Mouse (Mus musculus): ENCODE data around the gene Drd3. TPM values are rescaled to one million over a fixed set of nuclear protein-coding genes. Genes with fewer than 3 reads are reported as not detected.

Gene Drd3
- total and polyA plus RNA-seq, 3 experiments, result not detected

DNA sequence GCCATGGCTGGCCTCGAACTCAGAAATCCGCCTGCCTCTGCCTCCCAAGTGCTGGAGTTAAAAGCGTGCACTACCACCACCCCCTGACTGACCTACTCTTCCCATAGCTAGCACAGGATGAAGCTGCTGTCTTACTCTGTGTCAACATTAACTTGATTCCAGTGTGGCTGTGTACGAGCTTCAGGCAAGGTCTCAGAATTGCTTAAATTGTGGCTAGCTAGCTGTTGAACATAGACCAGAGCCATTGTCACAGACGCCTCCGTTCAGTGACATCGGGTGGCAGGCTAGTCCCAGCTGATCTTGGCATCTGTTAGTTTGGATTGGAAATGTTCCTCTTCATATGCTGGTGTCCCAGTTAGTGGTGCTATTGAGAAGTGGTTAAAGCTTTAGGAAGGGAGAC is 42.5 kb upstream of the Drd3 start:
- no peak for DNase-seq (ENCODE audit: low spot score)

DNA sequence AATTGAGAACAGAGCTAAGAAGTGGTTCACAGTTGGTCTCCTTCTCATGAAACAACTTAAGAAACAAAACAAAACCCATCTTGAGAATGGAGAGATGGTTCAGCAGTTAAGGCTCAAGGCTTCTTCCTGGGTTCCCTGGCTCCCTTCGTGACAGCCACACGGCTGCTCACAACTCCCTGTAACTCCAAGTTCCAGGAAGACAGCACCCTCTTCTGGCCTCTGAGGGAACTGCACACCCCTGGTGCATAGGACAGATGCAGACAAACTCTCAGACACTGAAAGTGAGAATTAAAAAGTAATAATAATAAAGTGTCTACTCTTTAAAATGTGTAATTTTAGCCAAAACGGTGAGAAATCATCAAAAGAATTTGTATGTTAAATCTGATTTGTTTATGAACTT is 29.4 kb upstream of the Drd3 start:
- Histone ChIP-seq H3K27me3 (ENCODE audit: insufficient read depth, low read length) (no peaks in the 10 kb centered on the region), H3K4me1 (ENCODE audit: insufficient read depth, low read depth, low read length) (no peaks in the 10 kb centered on the region), H3K4me3 (ENCODE audit: low read depth, low read length) (no peak overlapping the region), H3K36me3 (replicated peaks) (no peaks in the 10 kb centered on the region), H3K9me3 (replicated peaks) (peaks cover 4% of the 10 kb centered on the region)
- TF ChIP-seq CTCF (IDR thresholded peaks at IDR 0.05; ENCODE audit: low read depth, low read length) (0 out of 2 replicates have a peak, but pooled peaks have one; percentile 20), GATA1 (IDR thresholded peaks at IDR 0.05; ENCODE audit: borderline replicate concordance, low read length) (no peak)
- DNase-seq (ENCODE audit: low spot score) (no peak), ATAC-seq (ENCODE audit: extremely low read depth, insufficient number of reproducible peaks, low FRiP score, poor library complexity, severe bottlenecking) (no peak)

More for the DNA sequence above, 42.5 kb upstream of the Drd3 start:
- no peaks in the 10 kb centered on the region for H3K9me3 ChIP-seq (replicated peaks)
- ATAC-seq (ENCODE audit: extremely low read depth, insufficient number of reproducible peaks, low FRiP score, poor library complexity, severe bottlenecking), result no peak
- H3K4me1 ChIP-seq (ENCODE audit: insufficient read depth, low read depth, low read length), result no peaks in the 10 kb centered on the region
- TF ChIP-seq CTCF (IDR thresholded peaks at IDR 0.05; ENCODE audit: low read depth, low read length) (no peak), TAL1 (conservative IDR thresholded peaks at IDR 0.05; ENCODE audit: low read depth, low read length) (no peak), GATA1 (IDR thresholded peaks at IDR 0.05; ENCODE audit: borderline replicate concordance, low read length) (no peak), POLR2AphosphoS5 (IDR thresholded peaks at IDR 0.05; ENCODE audit: insufficient replicate concordance, low read depth, low read length) (no peak), GATA2 (IDR thresholded peaks at IDR 0.05; ENCODE audit: borderline replicate concordance, low read depth, low read length) (no peak)
- no peak overlapping the region for H3K4me3 ChIP-seq (ENCODE audit: low read depth, low read length)
- no peaks in the 10 kb centered on the region for H3K27me3 ChIP-seq (ENCODE audit: insufficient read depth, low read length)
- no peaks in the 10 kb centered on the region for H3K36me3 ChIP-seq (replicated peaks)

DNA sequence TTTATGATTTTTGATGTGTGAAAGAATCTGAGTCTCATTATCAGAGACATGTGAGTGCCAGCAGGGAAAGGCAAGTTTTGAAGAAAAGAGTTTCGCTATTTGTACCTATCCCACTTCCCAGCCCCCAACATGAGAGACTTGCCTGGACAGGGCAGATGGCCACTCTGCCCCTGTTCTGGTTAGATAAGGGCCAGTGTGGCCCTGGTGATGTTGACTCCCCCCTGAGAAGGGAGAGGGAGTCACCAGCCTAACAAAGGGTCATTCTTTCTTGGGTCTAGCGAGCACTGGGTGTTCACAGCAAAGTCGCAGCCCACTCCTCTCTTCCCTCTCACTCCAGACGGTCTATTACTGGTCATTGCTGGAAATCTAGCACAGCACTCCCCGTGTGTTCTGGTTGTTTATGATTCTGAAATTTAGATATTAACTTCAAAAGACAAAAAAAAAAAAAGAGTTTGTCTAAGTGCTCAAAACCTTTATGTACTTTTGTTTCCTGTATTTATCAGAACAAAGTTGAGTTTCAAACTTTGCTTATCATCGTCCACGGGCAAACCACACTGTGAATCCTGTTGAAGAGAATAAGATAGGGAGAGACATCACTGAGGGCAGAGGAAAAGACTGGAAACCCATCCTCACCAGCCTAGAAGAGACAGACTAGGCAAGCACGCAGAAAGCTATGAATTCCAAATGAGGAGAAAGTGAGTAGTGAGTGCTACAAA is 24.2 kb upstream of the Drd3 start:
- TF ChIP-seq POLR2AphosphoS5 (IDR thresholded peaks at IDR 0.05; ENCODE audit: insufficient replicate concordance, low read depth, low read length), result no peak
- no peak for TF ChIP-seq TAL1 (conservative IDR thresholded peaks at IDR 0.05; ENCODE audit: low read depth, low read length)
- no peak for TF ChIP-seq CTCF (IDR thresholded peaks at IDR 0.05; ENCODE audit: low read depth, low read length)
- TF ChIP-seq GATA1 (IDR thresholded peaks at IDR 0.05; ENCODE audit: borderline replicate concordance, low read length), result no peak
- no peak for TF ChIP-seq GATA2 (IDR thresholded peaks at IDR 0.05; ENCODE audit: borderline replicate concordance, low read depth, low read length)
- Histone ChIP-seq H3K27me3 (ENCODE audit: insufficient read depth, low read length) (no peaks in the 10 kb centered on the region), H3K9me3 (replicated peaks) (peaks cover 7% of the 10 kb centered on the region), H3K4me3 (ENCODE audit: low read depth, low read length) (no peak overlapping the region), H3K4me1 (ENCODE audit: insufficient read depth, low read depth, low read length) (no peaks in the 10 kb centered on the region), H3K36me3 (replicated peaks) (no peaks in the 10 kb centered on the region)
- DNase-seq (ENCODE audit: low spot score) (no peak), ATAC-seq (ENCODE audit: extremely low read depth, insufficient number of reproducible peaks, low FRiP score, poor library complexity, severe bottlenecking) (no peak)

DNA sequence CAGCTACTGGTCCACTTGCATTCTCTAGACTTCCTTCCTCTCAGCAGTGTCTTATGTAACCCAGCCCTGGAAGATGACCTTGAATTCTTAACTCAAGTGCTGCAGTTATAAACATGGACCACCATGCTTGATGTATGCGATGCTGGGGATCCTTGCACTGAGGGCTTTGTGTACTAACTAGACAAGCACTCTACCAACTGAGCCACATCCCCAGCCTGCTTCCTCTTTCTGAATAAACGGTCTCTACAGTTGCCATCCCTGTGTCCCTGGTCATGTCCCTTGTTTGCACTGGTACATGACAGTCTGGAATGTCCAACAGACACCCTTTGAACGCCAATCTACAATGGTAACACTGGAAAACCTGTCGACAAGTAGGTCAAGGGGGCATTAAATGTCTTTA is 23.5 kb upstream of the Drd3 start:
- ATAC-seq (ENCODE audit: extremely low read depth, insufficient number of reproducible peaks, low FRiP score, poor library complexity, severe bottlenecking), result no peak
- no peak for DNase-seq (ENCODE audit: low spot score)
- no peak overlapping the region for H3K4me3 ChIP-seq (ENCODE audit: low read depth, low read length)
- H3K9me3 ChIP-seq (replicated peaks), result peaks cover 7% of the 10 kb centered on the region
- TF ChIP-seq TAL1 (conservative IDR thresholded peaks at IDR 0.05; ENCODE audit: low read depth, low read length) (no peak), GATA1 (IDR thresholded peaks at IDR 0.05; ENCODE audit: borderline replicate concordance, low read length) (no peak), CTCF (IDR thresholded peaks at IDR 0.05; ENCODE audit: low read depth, low read length) (no peak), POLR2AphosphoS5 (IDR thresholded peaks at IDR 0.05; ENCODE audit: insufficient replicate concordance, low read depth, low read length) (no peak), GATA2 (IDR thresholded peaks at IDR 0.05; ENCODE audit: borderline replicate concordance, low read depth, low read length) (no peak)
- H3K4me1 ChIP-seq (ENCODE audit: insufficient read depth, low read depth, low read length), result no peaks in the 10 kb centered on the region
- H3K36me3 ChIP-seq (replicated peaks), result no peaks in the 10 kb centered on the region
- no peaks in the 10 kb centered on the region for H3K27me3 ChIP-seq (ENCODE audit: insufficient read depth, low read length)

DNA sequence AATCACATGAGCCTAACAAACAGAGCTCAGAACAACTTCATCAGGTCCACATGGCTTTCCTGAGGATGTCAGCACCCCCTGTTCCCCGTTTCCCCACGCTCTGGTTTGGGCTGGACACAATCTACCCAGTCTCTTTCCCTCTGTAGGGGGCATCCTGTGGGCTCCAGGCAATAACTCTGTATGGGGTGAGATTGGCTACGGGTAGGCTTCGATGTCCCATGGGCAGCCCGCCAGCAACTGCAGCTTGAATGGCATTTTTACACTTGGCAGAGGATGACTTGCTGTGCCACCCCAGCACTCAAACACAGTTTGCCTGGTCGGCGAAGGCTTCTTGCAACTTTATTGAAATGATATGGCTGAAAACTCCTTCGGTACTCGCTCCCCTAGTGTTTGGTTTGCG is 21.3 kb upstream of the Drd3 start:
- ATAC-seq (ENCODE audit: extremely low read depth, insufficient number of reproducible peaks, low FRiP score, poor library complexity, severe bottlenecking), result no peak
- no peaks in the 10 kb centered on the region for H3K4me1 ChIP-seq (ENCODE audit: insufficient read depth, low read depth, low read length)
- TF ChIP-seq GATA2 (IDR thresholded peaks at IDR 0.05; ENCODE audit: borderline replicate concordance, low read depth, low read length) (no peak), CTCF (IDR thresholded peaks at IDR 0.05; ENCODE audit: low read depth, low read length) (no peak), GATA1 (IDR thresholded peaks at IDR 0.05; ENCODE audit: borderline replicate concordance, low read length) (no peak), POLR2AphosphoS5 (IDR thresholded peaks at IDR 0.05; ENCODE audit: insufficient replicate concordance, low read depth, low read length) (no peak)
- H3K4me3 ChIP-seq (ENCODE audit: low read depth, low read length), result no peak overlapping the region
- H3K9me3 ChIP-seq (replicated peaks), result peaks cover 7% of the 10 kb centered on the region
- H3K27me3 ChIP-seq (ENCODE audit: insufficient read depth, low read length), result no peaks in the 10 kb centered on the region
- no peak for DNase-seq (ENCODE audit: low spot score)
- no peaks in the 10 kb centered on the region for H3K36me3 ChIP-seq (replicated peaks)

DNA sequence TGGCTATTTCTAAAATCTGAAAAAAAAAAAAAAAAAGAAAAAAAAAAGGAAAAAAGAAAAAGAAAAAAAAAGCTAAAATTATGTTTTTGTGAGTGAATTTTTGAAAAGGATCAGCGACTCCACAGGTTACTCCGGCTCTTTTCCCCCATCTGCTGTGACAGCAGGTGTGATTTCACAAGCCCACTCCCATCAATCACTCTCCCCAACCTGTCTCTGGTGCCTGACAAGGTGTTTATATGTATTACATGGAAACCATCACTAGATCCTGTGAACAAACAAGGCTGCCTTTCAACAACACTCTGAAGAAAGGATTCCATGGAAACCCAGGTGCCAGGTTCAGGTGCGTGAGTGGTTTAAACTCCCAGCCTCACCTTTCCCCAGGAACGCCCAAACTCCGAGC is 20.9 kb upstream of the Drd3 start:
- DNase-seq (ENCODE audit: low spot score) (no peak), ATAC-seq (ENCODE audit: extremely low read depth, insufficient number of reproducible peaks, low FRiP score, poor library complexity, severe bottlenecking) (no peak)
- Histone ChIP-seq H3K4me3 (ENCODE audit: low read depth, low read length) (no peak overlapping the region), H3K4me1 (ENCODE audit: insufficient read depth, low read depth, low read length) (no peaks in the 10 kb centered on the region), H3K36me3 (replicated peaks) (no peaks in the 10 kb centered on the region), H3K27me3 (ENCODE audit: insufficient read depth, low read length) (no peaks in the 10 kb centered on the region), H3K9me3 (replicated peaks) (peaks cover 7% of the 10 kb centered on the region)
- TF ChIP-seq TAL1 (conservative IDR thresholded peaks at IDR 0.05; ENCODE audit: low read depth, low read length) (no peak), CTCF (IDR thresholded peaks at IDR 0.05; ENCODE audit: low read depth, low read length) (no peak)

DNA sequence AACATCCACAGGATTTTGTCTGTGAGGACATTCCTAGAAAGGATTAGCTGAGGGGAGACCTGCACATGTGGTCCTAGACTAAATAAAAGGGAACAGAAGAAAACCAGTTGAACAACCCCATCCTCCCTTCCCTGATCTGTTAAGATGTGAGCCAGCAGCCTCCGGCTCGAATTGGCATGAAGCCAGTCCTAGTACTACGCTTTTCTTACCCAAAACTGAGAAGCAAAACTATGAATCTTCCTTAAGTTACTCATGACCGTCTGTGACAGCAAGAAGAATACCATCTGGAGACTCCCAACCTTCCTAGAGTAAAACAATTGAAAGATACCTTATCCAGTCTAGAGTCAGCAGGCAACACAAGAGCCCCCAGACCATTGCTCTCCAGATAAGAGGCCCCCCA is 15.9 kb upstream of the Drd3 start:
- Histone ChIP-seq H3K9me3 (replicated peaks) (no peaks in the 10 kb centered on the region), H3K4me3 (ENCODE audit: low read depth, low read length) (no peak overlapping the region), H3K36me3 (replicated peaks) (no peaks in the 10 kb centered on the region), H3K27me3 (ENCODE audit: insufficient read depth, low read length) (no peaks in the 10 kb centered on the region), H3K4me1 (ENCODE audit: insufficient read depth, low read depth, low read length) (no peaks in the 10 kb centered on the region)
- no peak for TF ChIP-seq GATA2 (IDR thresholded peaks at IDR 0.05; ENCODE audit: borderline replicate concordance, low read depth, low read length)
- no peak for TF ChIP-seq CTCF (IDR thresholded peaks at IDR 0.05; ENCODE audit: low read depth, low read length)
- TF ChIP-seq POLR2AphosphoS5 (IDR thresholded peaks at IDR 0.05; ENCODE audit: insufficient replicate concordance, low read depth, low read length), result no peak
- no peak for TF ChIP-seq GATA1 (IDR thresholded peaks at IDR 0.05; ENCODE audit: borderline replicate concordance, low read length)
- TF ChIP-seq TAL1 (conservative IDR thresholded peaks at IDR 0.05; ENCODE audit: low read depth, low read length), result no peak
- no peak for DNase-seq (ENCODE audit: low spot score)
- ATAC-seq (ENCODE audit: extremely low read depth, insufficient number of reproducible peaks, low FRiP score, poor library complexity, severe bottlenecking), result no peak

Measured in G1E (cell line).